Mouse (Mus musculus): Measurements from ENCODE around the gene Asb8. TPM values are rescaled to one million over a fixed set of nuclear protein-coding genes. Genes with fewer than 3 reads are reported as not detected.

Gene Asb8
- 100 to 1,000 TPM in 1 of 2 experiments, 10 to 100 TPM in 1; 97.8 to 124 TPM for total RNA-seq (2021)
- long read RNA-seq, experiment 1, transcript Asb8-202 (4 exons, 1,100 nt), result major isoform, 60 of 112 reads
- long read RNA-seq, experiment 1, transcript Asb8-201 (4 exons, 1,049 nt), result minor isoform, 34 of 112 reads
- long read RNA-seq, experiment 1, partial matches to known transcripts, result 8 of 112 reads
- long read RNA-seq, experiment 1, other reads (novel, unspliced or antisense), result 10 of 112 reads
- long read RNA-seq, experiment 2, transcript Asb8-202 (4 exons, 1,100 nt), result major isoform, 94 of 151 reads
- long read RNA-seq, experiment 2, transcript Asb8-201 (4 exons, 1,049 nt), result minor isoform, 34 of 151 reads
- long read RNA-seq, experiment 2, partial matches to known transcripts, result 13 of 151 reads
- long read RNA-seq, experiment 2, other reads (novel, unspliced or antisense), result 10 of 151 reads

DNA sequence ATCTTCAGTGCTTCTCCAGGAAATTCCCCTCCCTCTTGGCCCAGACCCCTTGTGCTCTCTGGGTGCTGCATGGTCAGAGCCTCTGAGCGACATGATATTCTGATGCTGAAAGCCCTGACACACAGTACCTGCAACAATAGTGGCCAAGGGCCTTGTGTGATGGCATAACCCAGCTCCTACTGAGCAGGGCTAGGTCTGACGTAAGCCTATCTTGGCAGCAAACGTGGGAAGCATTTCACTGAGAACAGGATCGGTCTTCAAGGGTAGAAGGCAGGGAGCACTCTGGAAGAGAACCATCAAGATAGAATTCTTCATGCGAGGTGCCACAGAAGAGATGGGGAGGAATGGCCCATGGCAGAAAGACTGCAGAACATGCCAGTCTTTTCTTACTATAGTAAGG is at the start of gene Asb8:
TSS of gene Asb8 (minus strand) at position 101 of the 400 bp plus-strand sequence.
- TF ChIP-seq CTCF (IDR thresholded peaks at IDR 0.05), result no peak
- Histone ChIP-seq H3K27ac (no peak within 1 kb of the TSS), H3K4me3 (no peak within 1 kb of the TSS)
- intact Hi-C loops (cut with DNase I), result no loop called here
- DNase-seq, result no peak

DNA sequence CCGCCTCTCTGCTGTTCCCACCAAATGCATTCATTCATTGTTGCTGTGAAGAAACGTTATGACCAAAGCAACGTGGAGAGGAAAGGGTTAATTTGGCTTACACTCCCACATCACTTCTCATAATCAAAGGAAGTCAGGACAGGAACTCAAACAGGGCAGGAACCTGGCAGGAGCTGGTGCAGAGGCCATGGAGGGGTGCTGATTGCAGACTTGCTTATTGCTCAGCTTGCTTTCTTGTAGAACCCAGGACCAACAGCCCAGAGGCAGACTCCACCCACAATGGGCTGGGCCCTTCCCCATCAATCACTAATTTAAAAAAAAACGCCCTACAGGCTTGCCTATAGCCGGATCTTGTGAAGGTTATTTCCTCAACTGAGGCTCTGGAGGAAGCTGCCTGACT is 48.7 kb upstream of the Asb8 start:
- Histone ChIP-seq H3K27ac (no peak overlapping the region), H3K4me3 (no peak overlapping the region)
- intact Hi-C loops (cut with DNase I), result no loop called here
- DNase-seq, result no peak
- no peak for TF ChIP-seq CTCF (IDR thresholded peaks at IDR 0.05)

DNA sequence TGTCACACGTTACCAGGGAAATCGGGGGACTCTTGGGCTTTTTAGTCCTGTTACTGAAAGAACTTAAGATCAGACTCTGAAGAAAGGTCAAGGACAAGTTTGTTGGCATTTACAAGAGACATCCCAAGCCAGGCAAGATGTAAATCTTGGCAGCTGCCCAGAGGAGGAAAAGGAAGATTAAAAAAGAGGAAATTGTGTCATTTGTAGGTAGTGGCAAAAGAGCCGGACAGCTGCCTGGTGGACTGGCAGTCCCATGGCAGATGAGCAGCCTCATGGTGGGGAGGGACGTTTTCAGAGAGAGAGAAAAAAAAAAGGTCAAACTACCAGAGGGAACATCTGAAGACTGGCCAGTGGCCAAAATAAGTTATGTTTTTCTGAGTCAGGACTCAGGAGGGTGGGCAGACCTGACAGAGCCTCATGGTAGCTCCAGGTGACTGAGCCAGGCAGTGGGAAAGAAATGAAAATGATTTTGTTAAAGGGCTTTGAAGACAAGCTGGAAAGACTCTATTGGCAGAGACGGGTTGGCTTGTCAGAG is 48.0 kb upstream of the Asb8 start:
- no peak overlapping the region for H3K4me3 ChIP-seq
- no peak for DNase-seq
- H3K27ac ChIP-seq, result no peak overlapping the region
- intact Hi-C loops (cut with DNase I), result no loop called here
- TF ChIP-seq CTCF (IDR thresholded peaks at IDR 0.05), result no peak

DNA sequence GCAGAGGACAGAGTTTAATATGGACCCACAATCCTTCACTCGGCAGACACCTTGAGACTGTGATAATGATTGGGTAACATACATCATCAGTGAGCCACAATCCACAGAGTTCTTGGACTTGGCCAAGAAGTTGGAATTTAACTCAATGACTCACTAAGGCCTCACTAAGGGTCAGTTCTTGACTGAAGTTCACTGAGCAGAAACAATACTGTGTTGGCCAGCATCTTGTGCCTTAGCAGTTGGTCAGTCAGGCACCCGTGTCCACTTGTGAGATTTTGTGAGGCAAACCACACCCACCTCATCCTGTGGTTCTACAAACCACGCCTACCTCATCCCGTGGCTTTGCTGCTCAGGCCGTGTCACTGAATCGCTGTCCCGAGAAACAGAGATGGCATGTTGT is 44.3 kb upstream of the Asb8 start:
- intact Hi-C loops (cut with DNase I), result no loop called here
- no peak overlapping the region for H3K27ac ChIP-seq
- DNase-seq, result no peak
- no peak for TF ChIP-seq CTCF (IDR thresholded peaks at IDR 0.05)
- H3K4me3 ChIP-seq, result no peak overlapping the region

DNA sequence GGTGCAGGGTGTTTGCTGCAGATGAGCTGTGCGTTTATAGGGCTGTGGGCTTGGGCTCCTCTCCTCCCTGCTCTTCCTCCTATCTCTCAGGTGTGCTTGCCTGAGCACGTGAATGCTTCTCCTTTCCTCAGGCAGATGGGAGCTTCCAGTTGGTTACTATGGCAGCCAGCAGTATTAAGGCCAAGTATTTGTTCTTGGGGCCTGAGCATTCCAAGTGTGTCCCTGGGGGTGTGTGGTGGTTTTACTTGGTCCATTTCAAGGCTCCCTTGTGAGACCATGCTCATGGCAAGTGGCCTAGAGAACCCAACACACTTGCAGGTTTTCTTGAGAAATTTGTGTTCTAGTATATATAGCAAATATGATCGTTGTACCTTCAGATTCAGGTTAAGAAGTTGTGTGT is 30.0 kb upstream of the Asb8 start, which contains the start of gene Olfr288:
TSS of gene Olfr288 (minus strand) at position 101 of the 400 bp plus-strand sequence.
- Histone ChIP-seq H3K4me3 (no peak within 1 kb of the TSS), H3K27ac (no peak within 1 kb of the TSS)
- intact Hi-C loops (cut with DNase I), result no loop called here
- no peak for DNase-seq
- TF ChIP-seq CTCF (IDR thresholded peaks at IDR 0.05), result no peak

GRCm38 (mm10) chr15:98184456-98184855 is 19.0 kb upstream of the Asb8 start:
- Histone ChIP-seq H3K4me3 (no peak overlapping the region), H3K27ac (peak overlapping the region; percentile 12; the same call in 1 of the 2 replicates)
- intact Hi-C loops (cut with DNase I), result loop anchor here (10.0 kb wide), 1 partner anchor 290 kb away; no protein-coding TSS in a partner anchor
- DNase-seq, result no peak
- TF ChIP-seq CTCF (IDR thresholded peaks at IDR 0.05), result no peak

DNA sequence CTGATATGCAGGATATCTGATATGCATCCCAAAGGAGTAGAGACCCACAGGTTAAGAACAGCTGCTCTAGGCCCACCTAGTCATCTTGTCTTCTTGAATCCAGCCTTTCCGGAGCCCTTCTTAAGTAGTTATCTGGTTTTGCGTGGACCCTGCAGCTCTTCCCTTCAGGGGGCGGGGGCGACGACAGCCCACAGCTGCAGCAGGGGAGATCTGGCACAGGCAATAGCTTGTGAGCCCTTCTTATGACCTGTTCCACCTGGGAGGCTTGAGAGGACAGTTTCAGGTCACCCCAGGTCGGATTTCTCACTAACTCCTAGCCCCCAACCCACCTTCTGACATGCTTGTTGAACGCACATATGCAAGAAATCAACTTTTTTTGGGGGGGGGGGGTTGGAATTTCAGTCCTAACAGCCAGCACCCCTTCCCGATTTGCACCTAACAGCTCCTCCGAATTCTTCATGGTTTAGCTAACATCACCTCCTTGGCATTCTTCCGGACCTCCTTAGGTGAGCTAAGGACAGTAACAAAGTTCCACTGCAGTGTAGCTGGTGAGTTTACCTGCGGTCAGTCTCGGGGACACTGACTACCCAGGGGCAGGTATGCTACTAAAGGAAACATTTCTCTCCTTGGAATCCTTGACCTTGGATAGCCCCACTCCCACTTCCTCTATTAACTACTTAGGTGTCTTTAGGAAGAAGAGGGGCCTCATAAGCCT is 16.6 kb upstream of the Asb8 start:
- intact Hi-C loops (cut with DNase I), result loop anchor here (1.0 to 10.0 kb wide), 3 partner anchors 114 to 293 kb away; partner anchors contain the start of gene Zfp641
- peak overlapping the region; percentile 97 for H3K27ac ChIP-seq
- DNase-seq, result peak; percentile 30
- TF ChIP-seq CTCF (IDR thresholded peaks at IDR 0.05), result no peak
- H3K4me3 ChIP-seq, result peak overlapping the region; percentile 74

GRCm38 (mm10) chr15:98181132-98181711 is 15.8 kb upstream of the Asb8 start:
- TF ChIP-seq CTCF (IDR thresholded peaks at IDR 0.05), result peak; percentile 91
- H3K27ac ChIP-seq, result peak overlapping the region; percentile 97
- intact Hi-C loops (cut with DNase I), result loop anchor here (1.0 to 10.0 kb wide), 2 partner anchors 115 to 294 kb away; partner anchors contain the start of gene Zfp641
- peak overlapping the region; percentile 74 for H3K4me3 ChIP-seq
- peak; percentile 97 for DNase-seq

DNA sequence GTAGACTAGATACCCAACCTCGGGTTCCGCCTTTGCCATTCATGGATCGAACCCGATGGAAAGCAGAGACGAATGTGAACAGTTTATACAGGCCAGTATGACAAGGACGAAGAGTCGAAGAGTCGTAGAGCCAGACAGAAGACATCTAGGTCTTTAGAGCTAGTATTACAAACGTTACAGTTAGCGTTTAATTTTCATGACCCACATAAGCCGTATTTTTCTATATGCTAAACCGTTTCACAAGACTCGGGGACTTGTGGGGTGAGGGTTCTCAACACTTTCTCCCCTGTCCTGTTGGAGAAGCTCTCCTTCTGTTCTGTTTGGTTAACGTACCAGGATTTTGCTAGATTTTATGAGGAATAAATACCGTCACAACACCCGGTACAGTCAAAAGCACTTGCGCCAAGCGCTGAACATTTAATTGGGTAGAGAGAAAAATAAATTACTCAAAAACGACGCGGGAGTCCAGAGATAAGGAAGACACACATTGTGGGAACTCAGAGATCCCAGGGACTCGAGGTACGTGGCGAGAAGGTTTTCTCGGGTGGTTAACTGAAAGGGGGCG is 15.2 kb upstream of the Asb8 start:
- intact Hi-C loops (cut with DNase I), result loop anchor here (1.0 to 10.0 kb wide), 2 partner anchors 116 to 294 kb away; partner anchors contain the start of gene Zfp641
- TF ChIP-seq CTCF (IDR thresholded peaks at IDR 0.05), result no peak

GRCm38 (mm10) chr15:98177320-98177719 is 11.9 kb upstream of the Asb8 start:
- intact Hi-C loops (cut with DNase I), result loop anchor here (5.0 kb wide), 1 partner anchor 215 kb away; the partner anchor contains the start of gene Tmem106c
- H3K4me3 ChIP-seq, result no peak overlapping the region
- TF ChIP-seq CTCF (IDR thresholded peaks at IDR 0.05), result no peak
- no peak for DNase-seq
- no peak overlapping the region for H3K27ac ChIP-seq

More for the DNA sequence above, 15.2 kb upstream of the Asb8 start:
- Histone ChIP-seq H3K27ac (peak overlapping the region; percentile 97), H3K4me3 (peak overlapping the region; percentile 74)
- no peak for DNase-seq

GRCm38 (mm10) chr15:98173821-98174220 is 8.4 kb upstream of the Asb8 start:
- no peak for DNase-seq
- H3K4me3 ChIP-seq, result no peak overlapping the region
- intact Hi-C loops (cut with DNase I), result no loop called here
- no peak overlapping the region for H3K27ac ChIP-seq
- TF ChIP-seq CTCF (IDR thresholded peaks at IDR 0.05), result peak; percentile 76

DNA sequence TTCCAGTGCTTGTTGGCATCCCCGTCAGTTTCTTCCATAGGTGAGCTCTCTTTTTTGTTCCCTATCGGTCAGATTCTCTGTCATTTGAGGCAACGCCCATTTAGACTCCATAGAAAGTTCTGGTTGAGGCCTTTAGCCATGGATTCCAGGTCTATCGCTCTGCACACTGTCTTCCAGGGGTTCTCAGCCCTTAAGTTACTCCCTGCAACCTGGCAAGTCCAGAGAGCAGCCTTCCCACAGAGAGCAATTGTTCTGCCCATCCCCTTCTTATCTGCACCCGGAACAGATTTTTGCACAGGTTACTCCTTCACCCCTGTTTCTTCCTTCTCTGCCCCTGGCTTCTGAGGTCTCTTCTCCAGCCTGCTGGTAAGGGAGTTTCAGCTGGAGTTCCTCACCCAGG is 6.7 kb upstream of the Asb8 start:
- H3K4me3 ChIP-seq, result no peak overlapping the region
- no peak overlapping the region for H3K27ac ChIP-seq
- intact Hi-C loops (cut with DNase I), result no loop called here
- no peak for DNase-seq
- TF ChIP-seq CTCF (IDR thresholded peaks at IDR 0.05), result no peak
